Mouse (Mus musculus) heart, adult 2 months (tissue): ENCODE results near the gene Il1r1.

Experiments used
- EP300 ChIP-seq: fragments of 200-500 bp; IDR thresholded peaks from 2 replicates; pipeline ENCODE4 v1.6.1; 2011; ENCODE audit warnings: low read depth, low read length, control low read depth; ENCODE audit not compliant: insufficient read depth
- POLR2A ChIP-seq: fragments of 200-500 bp; IDR thresholded peaks from 2 replicates; pipeline ENCODE4 v1.6.1; 2011; ENCODE audit warnings: mild to moderate bottlenecking, low read depth, low read length, control low read depth; ENCODE audit not compliant: insufficient read depth

DNA sequence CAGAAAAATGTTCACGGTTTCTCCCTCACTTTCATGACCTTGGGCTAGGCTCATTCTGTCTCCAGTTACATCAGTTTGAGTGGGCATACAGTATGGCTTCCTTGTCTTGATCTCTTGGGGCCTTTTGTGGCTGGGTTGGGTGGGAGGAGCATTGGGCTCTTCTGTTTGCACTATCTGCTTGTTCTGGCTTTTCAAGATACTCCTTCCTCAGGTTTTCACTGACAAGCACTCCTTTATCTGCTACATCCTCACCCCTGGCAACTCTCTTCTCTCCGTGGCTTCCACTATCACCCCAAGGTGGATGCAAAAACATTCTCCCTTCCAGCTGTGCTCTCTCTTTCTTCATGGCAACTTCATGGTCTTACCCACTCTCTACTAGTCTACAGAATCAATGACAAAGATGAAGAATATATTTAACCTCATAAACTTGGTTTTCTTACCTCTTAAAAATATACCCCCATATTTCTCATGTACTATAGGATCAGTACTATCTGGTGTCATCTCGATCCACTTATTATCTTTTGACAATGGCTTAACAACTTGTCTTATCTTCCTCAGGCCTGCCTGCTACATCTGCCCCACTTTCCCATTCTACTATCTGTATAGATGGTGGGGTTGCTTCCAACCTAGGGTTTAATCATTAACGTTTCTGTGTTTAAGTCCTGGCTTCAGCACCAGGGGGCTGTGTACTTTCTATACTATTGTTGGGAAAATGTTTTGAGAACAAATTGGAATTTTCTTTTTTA is 127.5 kb downstream of the Il1r1 start:
- TF ChIP-seq POLR2A (no peak), EP300 (no peak)
